Mouse (Mus musculus) left cerebral cortex, postnatal 10 days (tissue): ENCODE data around the gene Hk3. TPM values are rescaled to one million over a fixed set of nuclear protein-coding genes. Genes with fewer than 3 reads are reported as not detected.
A peak's percentile ranks its signal among the peaks of the same experiment; 100 is the strongest.

Source experiments
- DNase-seq, 2 experiments: peaks; one replicate each; pipeline ENCODE4 v3.0.0; 2021 to 2022; ENCODE audit warnings: low spot score in 2 of 2, mixed read lengths in 1 of 2; ENCODE audit errors: extremely low spot score in 1 of 2
- intact Hi-C: fragments of 180-260 bp; cut with DNase I; formaldehyde crosslinking; loops from one replicate; pipeline ENCODE4 v1.15.1; 2025
- total RNA-seq, 2 experiments: library from RNA; stranded (reverse); gene quantifications; 2 replicates each; pipeline ENCODE4 v1.2.3; 2021

Hk3 gene
- total RNA-seq = 1 to 10 TPM; 1.7 to 2.0 TPM

GRCm38 (mm10) chr13:55021194-55021779, at the start of gene Hk3:
Gene Hk3, minus strand, starts transcription at chr13:55021385.
- intact Hi-C loops = no loop called here
- no peak for DNase-seq

- peak in 1 of 2 experiments; percentile 30 for DNase-seq
- intact Hi-C loops = loop anchor here (2.0 to 10.0 kb wide), 3 partner anchors 57 to 355 kb away; no protein-coding TSS in a partner anchor
These were observed 48.5 kb upstream of the Hk3 start for GRCm38 (mm10) chr13:55069719-55070118.

- intact Hi-C loops = no loop called here
- DNase-seq = no peak
These were observed 42.1 kb upstream of the Hk3 start for GRCm38 (mm10) chr13:55063276-55063675.

GRCm38 (mm10) chr13:55058042-55058441, 36.9 kb upstream of the Hk3 start:
- intact Hi-C loops = no loop called here
- no peak for DNase-seq

GRCm38 (mm10) chr13:55047706-55048105, 26.5 kb upstream of the Hk3 start:
- intact Hi-C loops = no loop called here
- no peak for DNase-seq

GRCm38 (mm10) chr13:55040016-55040415, 18.8 kb upstream of the Hk3 start:
- DNase-seq = no peak
- intact Hi-C loops = no loop called here

- no peak for DNase-seq
- intact Hi-C loops = no loop called here
These were observed 3.0 kb upstream of the Hk3 start for GRCm38 (mm10) chr13:55024215-55024614.

GRCm38 (mm10) chr13:55022715-55023114, 1.5 kb upstream of the Hk3 start:
- intact Hi-C loops = no loop called here
- no peak for DNase-seq

- DNase-seq = no peak
- intact Hi-C loops = no loop called here
These were observed 1.1 kb upstream of the Hk3 start for GRCm38 (mm10) chr13:55022256-55022655.

GRCm38 (mm10) chr13:55020051-55020450, 1.1 kb downstream of the Hk3 start:
- no peak for DNase-seq
- intact Hi-C loops = no loop called here

- DNase-seq = no peak
These were observed 2.0 kb downstream of the Hk3 start for GRCm38 (mm10) chr13:55019181-55019580.

GRCm38 (mm10) chr13:55018700-55019099, 2.5 kb downstream of the Hk3 start:
- no peak for DNase-seq
- intact Hi-C loops = no loop called here

More at GRCm38 (mm10) chr13:55019181-55019580, 2.0 kb downstream of the Hk3 start:
- intact Hi-C loops = no loop called here

- intact Hi-C loops = no loop called here
- DNase-seq = no peak
These were observed 3.1 kb downstream of the Hk3 start for GRCm38 (mm10) chr13:55017898-55018599.

GRCm38 (mm10) chr13:55017154-55017897, 3.9 kb downstream of the Hk3 start:
- intact Hi-C loops = no loop called here
- no peak for DNase-seq

GRCm38 (mm10) chr13:55014451-55014850, 6.7 kb downstream of the Hk3 start:
- DNase-seq = no peak
- intact Hi-C loops = loop anchor here (5.0 kb wide), 1 partner anchor 53 kb away; no protein-coding TSS in a partner anchor

- no peak for DNase-seq
- intact Hi-C loops = loop anchor here (5.0 kb wide), 1 partner anchor 53 kb away; no protein-coding TSS in a partner anchor
These were observed 7.4 kb downstream of the Hk3 start for GRCm38 (mm10) chr13:55013702-55014344.

- intact Hi-C loops = loop anchor here (5.0 kb wide), 1 partner anchor 55 kb away; no protein-coding TSS in a partner anchor
- no peak for DNase-seq
These were observed 9.2 kb downstream of the Hk3 start for GRCm38 (mm10) chr13:55011981-55012478.

GRCm38 (mm10) chr13:55011103-55011502, 10.1 kb downstream of the Hk3 start:
- no peak for DNase-seq
- intact Hi-C loops = loop anchor here (5.0 kb wide), 1 partner anchor 56 kb away; no protein-coding TSS in a partner anchor

- intact Hi-C loops = no loop called here
These were observed 12.6 kb downstream of the Hk3 start for GRCm38 (mm10) chr13:55008589-55008988.

More at GRCm38 (mm10) chr13:55008589-55008988, 12.6 kb downstream of the Hk3 start:
- DNase-seq = no peak
